Mouse (Mus musculus) G1E (cell line): ENCODE data around the gene Bcar1.

Source experiments
- CTCF ChIP-seq: IDR thresholded peaks from 2 replicates; pipeline ENCODE4 v1.5.1; 2012; ENCODE audit warnings: low read depth, low read length, inconsistent platforms, mixed read lengths
- GATA1 ChIP-seq: IDR thresholded peaks from 2 replicates; pipeline ENCODE4 v1.6.1; 2012; ENCODE audit warnings: borderline replicate concordance, low read length, inconsistent platforms, mixed read lengths
- GATA2 ChIP-seq: IDR thresholded peaks from 2 replicates; pipeline ENCODE4 v1.6.1; 2012; ENCODE audit warnings: low read depth, low read length, inconsistent platforms, borderline replicate concordance
- POLR2AphosphoS5 ChIP-seq: IDR thresholded peaks from 2 replicates; pipeline ENCODE4 v1.6.1; 2012; ENCODE audit warnings: low read depth, low read length, inconsistent platforms; ENCODE audit not compliant: insufficient replicate concordance
- TAL1 ChIP-seq: conservative IDR thresholded peaks from 2 replicates; pipeline ENCODE4 v1.6.1; 2012; ENCODE audit warnings: low read depth, low read length, inconsistent platforms, mixed read lengths

DNA sequence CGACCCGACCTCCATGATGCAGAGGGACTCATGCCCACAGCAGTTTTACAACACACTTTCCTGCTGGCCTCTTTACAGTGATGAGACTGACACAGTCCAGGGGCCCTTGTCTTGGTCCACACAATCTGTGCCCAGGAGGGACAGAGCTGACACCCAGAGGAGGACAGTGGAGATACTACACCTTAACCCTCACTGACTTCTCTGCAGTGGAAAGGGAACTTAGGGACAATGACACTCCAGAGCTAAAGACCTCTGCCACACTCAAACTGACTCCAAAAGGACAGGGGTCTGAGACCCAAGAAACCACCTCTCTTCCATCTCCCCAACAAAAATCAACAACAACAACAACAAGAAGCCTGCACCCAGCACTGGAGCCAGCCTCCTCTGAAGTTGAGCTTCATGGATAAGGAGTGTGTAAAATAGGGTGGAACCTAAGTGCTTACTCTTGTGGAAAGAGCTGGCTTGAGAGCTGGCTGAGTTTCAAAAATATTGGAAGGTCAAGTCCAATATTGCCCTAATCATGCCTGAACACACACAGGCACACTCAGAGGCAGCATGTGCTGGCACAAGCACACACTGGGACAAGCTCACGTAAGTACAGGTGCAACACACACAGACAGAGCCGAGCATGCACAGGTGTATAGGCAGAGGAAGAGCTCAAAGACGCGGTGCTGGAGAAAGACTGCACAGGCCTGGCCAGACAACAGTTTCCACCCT is 9.2 kb downstream of the Bcar1 start:
- no peak for TF ChIP-seq TAL1
- no peak for TF ChIP-seq CTCF
- TF ChIP-seq GATA1: no peak
- no peak for TF ChIP-seq POLR2AphosphoS5
- no peak for TF ChIP-seq GATA2
